Mouse (Mus musculus): Measurements from ENCODE around the gene S100a3. TPM values are rescaled to one million over a fixed set of nuclear protein-coding genes. Genes with fewer than 3 reads are reported as not detected.

The S100a3 gene
- total and polyA plus RNA-seq, 3 experiments: not detected

DNA sequence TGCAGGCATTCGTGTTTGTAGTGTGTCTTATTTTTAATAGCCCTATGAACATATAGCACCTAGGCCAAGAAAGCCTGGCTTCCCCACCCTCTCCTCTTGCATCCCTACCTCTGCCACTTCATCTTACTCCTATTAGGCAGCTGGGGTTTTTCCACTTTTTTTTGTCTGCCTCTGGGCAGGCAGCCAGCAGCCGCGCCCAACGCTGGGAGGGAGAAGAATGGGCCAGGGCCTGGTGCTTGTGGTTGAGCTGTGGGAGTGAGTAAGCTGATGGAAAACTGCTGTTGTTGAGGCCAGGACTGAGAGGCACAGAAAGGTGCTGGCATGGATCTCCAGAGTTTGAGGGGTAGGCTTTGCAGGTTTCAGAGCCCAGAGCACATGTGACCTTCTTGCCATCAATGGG, 44.0 kb downstream of the S100a3 start:
- H3K27ac ChIP-seq (ENCODE audit: insufficient read depth, low read depth): no peak overlapping the region
- no peaks in the 10 kb centered on the region for H3K36me3 ChIP-seq (replicated peaks in 1 of 2; ENCODE audit: control insufficient read depth in 1 of 2, insufficient read depth in 1 of 2, low read length in 1 of 2)
- H3K27me3 ChIP-seq (replicated peaks): peaks cover 2% of the 10 kb centered on the region
- no peaks in the 10 kb centered on the region for H3K9me3 ChIP-seq (replicated peaks; ENCODE audit: low read length)
- dilution Hi-C loops (cut with MboI; ENCODE audit: extremely low pct_ligation_motif_present, extremely low pct_unique_long_range_greater_than_20kb, low sequenced_read_pairs): no loop called here
- DNase-seq (ENCODE audit: extremely low read depth): no peak
- H3K4me2 ChIP-seq (ENCODE audit: insufficient read depth, low read depth, poor library complexity, severe bottlenecking): no peak overlapping the region
- peaks cover 0 to 21% of the 10 kb centered on the region in 2 experiments; a peak in 2 of 4 replicates for H3K4me1 ChIP-seq (ENCODE audit: control insufficient read depth in 1 of 2, insufficient read depth in 2 of 2)
- H3K4me3 ChIP-seq (replicated peaks in 1 of 3; ENCODE audit: low read depth in 2 of 3, low read length in 2 of 3, poor library complexity in 1 of 3): no peak overlapping the region
- no peak overlapping the region for H3K9ac ChIP-seq (ENCODE audit: insufficient read depth, low read depth)
- TF ChIP-seq MAZ (IDR thresholded peaks at IDR 0.05; ENCODE audit: low read depth, low read length) (no peak), MAX (IDR thresholded peaks at IDR 0.05; ENCODE audit: low read length) (no peak), GABPA (IDR thresholded peaks at IDR 0.05; ENCODE audit: insufficient replicate concordance, low read depth, low read length) (no peak), UBTF (IDR thresholded peaks at IDR 0.05; ENCODE audit: low read depth, low read length) (no peak), EP300 (IDR thresholded peaks at IDR 0.05; ENCODE audit: low read length) (no peak), USF1 (IDR thresholded peaks at IDR 0.05; ENCODE audit: low read depth, low read length) (no peak), POLR2AphosphoS2 (IDR thresholded peaks at IDR 0.05; ENCODE audit: low read depth, low read length) (no peak), SMC3 (IDR thresholded peaks at IDR 0.05; ENCODE audit: low read depth, low read length) (no peak), CTCF (conservative IDR thresholded peaks at IDR 0.05 in 1 of 2, IDR thresholded peaks at IDR 0.05 in 1 of 2; ENCODE audit: low read depth in 2 of 2, low read length in 2 of 2) (no peak), BHLHE40 (IDR thresholded peaks at IDR 0.05; ENCODE audit: low read depth, low read length) (no peak), MEF2A (IDR thresholded peaks at IDR 0.05; ENCODE audit: borderline replicate concordance, low read depth, low read length) (no peak), TBP (conservative IDR thresholded peaks at IDR 0.05; ENCODE audit: low read depth, low read length) (no peak), ETS1 (conservative IDR thresholded peaks at IDR 0.05; ENCODE audit: low read depth, low read length) (no peak), HCFC1 (IDR thresholded peaks at IDR 0.05; ENCODE audit: low read depth, low read length) (no peak), CHD2 (IDR thresholded peaks at IDR 0.05; ENCODE audit: low read length) (no peak)
- in situ Hi-C loops (cut with MboI; ENCODE audit: low pct_ligation_motif_present, low pct_unique_long_range_greater_than_20kb, low sequenced_read_pairs): no loop called here
- no peaks in the 10 kb centered on the region for H3K79me2 ChIP-seq (replicated peaks; ENCODE audit: control insufficient read depth, extremely low read depth, insufficient read depth, poor library complexity, severe bottlenecking)

DNA sequence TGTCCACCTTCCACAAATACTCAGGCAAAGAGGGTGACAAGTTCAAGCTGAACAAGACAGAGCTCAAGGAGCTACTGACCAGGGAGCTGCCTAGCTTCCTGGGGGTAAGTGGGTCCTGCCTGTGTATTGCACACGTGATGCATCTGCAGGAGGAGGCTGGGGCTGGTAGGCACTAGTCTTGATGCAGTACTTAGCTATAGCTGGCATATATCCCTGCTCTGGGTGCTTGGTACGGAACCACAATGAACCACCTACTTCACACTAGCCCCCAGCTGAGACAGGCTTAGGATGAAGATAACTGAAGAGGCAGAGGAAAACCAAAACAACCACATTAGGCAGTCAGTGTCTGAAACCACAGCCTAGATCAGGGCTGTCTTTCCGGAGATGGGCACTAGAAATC, 44.7 kb downstream of the S100a3 start:
- dilution Hi-C loops (cut with MboI; ENCODE audit: extremely low pct_ligation_motif_present, extremely low pct_unique_long_range_greater_than_20kb, low sequenced_read_pairs): no loop called here
- H3K4me2 ChIP-seq (ENCODE audit: insufficient read depth, low read depth, poor library complexity, severe bottlenecking): no peak overlapping the region
- H3K9me3 ChIP-seq (replicated peaks; ENCODE audit: low read length): no peaks in the 10 kb centered on the region
- no peaks in the 10 kb centered on the region for H3K79me2 ChIP-seq (replicated peaks; ENCODE audit: control insufficient read depth, extremely low read depth, insufficient read depth, poor library complexity, severe bottlenecking)
- H3K27me3 ChIP-seq (replicated peaks): peaks cover 2% of the 10 kb centered on the region
- no peak for TF ChIP-seq ETS1 (conservative IDR thresholded peaks at IDR 0.05; ENCODE audit: low read depth, low read length)
- TF ChIP-seq MXI1 (IDR thresholded peaks at IDR 0.05; ENCODE audit: low read depth, low read length): no peak
- no peak for TF ChIP-seq MEF2A (IDR thresholded peaks at IDR 0.05; ENCODE audit: borderline replicate concordance, low read depth, low read length)
- no peak for TF ChIP-seq NRF1 (IDR thresholded peaks at IDR 0.05; ENCODE audit: low read depth, low read length)
- TF ChIP-seq CTCF (conservative IDR thresholded peaks at IDR 0.05 in 1 of 2, IDR thresholded peaks at IDR 0.05 in 1 of 2; ENCODE audit: low read depth in 2 of 2, low read length in 2 of 2): no peak
- TF ChIP-seq JUN (IDR thresholded peaks at IDR 0.05; ENCODE audit: insufficient read depth, low read depth, low read length): no peak
- no peak for TF ChIP-seq USF1 (IDR thresholded peaks at IDR 0.05; ENCODE audit: low read depth, low read length)
- no peak for TF ChIP-seq HCFC1 (IDR thresholded peaks at IDR 0.05; ENCODE audit: low read depth, low read length)
- TF ChIP-seq ELF1 (IDR thresholded peaks at IDR 0.05; ENCODE audit: low read depth, low read length): no peak
- TF ChIP-seq JUND (conservative IDR thresholded peaks at IDR 0.05; ENCODE audit: low read depth, low read length): no peak
- no peak for TF ChIP-seq ZKSCAN1 (IDR thresholded peaks at IDR 0.05; ENCODE audit: borderline replicate concordance, low read depth, low read length)
- TF ChIP-seq ZMIZ1 (IDR thresholded peaks at IDR 0.05; ENCODE audit: low read depth, low read length): no peak
- TF ChIP-seq ZC3H11A (IDR thresholded peaks at IDR 0.05; ENCODE audit: low read depth, low read length): no peak
- TF ChIP-seq E2F4 (IDR thresholded peaks at IDR 0.05; ENCODE audit: insufficient replicate concordance, low read depth, low read length): no peak
- TF ChIP-seq GABPA (IDR thresholded peaks at IDR 0.05; ENCODE audit: insufficient replicate concordance, low read depth, low read length): no peak
- TF ChIP-seq SMC3 (IDR thresholded peaks at IDR 0.05; ENCODE audit: low read depth, low read length): no peak
- no peak overlapping the region for H3K27ac ChIP-seq (ENCODE audit: insufficient read depth, low read depth)
- no peak for DNase-seq (ENCODE audit: extremely low read depth)
- H3K4me1 ChIP-seq (ENCODE audit: control insufficient read depth in 1 of 2, insufficient read depth in 2 of 2): peaks cover 0 to 24% of the 10 kb centered on the region in 2 experiments; a peak in 2 of 4 replicates
- no peak overlapping the region for H3K4me3 ChIP-seq (replicated peaks in 1 of 3; ENCODE audit: low read depth in 2 of 3, low read length in 2 of 3, poor library complexity in 1 of 3)
- H3K9ac ChIP-seq (ENCODE audit: insufficient read depth, low read depth): no peak overlapping the region
- in situ Hi-C loops (cut with MboI; ENCODE audit: low pct_ligation_motif_present, low pct_unique_long_range_greater_than_20kb, low sequenced_read_pairs): no loop called here
- no peaks in the 10 kb centered on the region for H3K36me3 ChIP-seq (replicated peaks in 1 of 2; ENCODE audit: control insufficient read depth in 1 of 2, insufficient read depth in 1 of 2, low read length in 1 of 2)
